Mouse (Mus musculus): ENCODE results near the gene Galnt14.

Galnt14 gene

GRCm38 (mm10) chr17:73568204-73568603 is 142.0 kb downstream of the Galnt14 start:
- DNase-seq = no peak

GRCm38 (mm10) chr17:73561149-73561548 is 149.1 kb downstream of the Galnt14 start:
- DNase-seq = no peak

DNA sequence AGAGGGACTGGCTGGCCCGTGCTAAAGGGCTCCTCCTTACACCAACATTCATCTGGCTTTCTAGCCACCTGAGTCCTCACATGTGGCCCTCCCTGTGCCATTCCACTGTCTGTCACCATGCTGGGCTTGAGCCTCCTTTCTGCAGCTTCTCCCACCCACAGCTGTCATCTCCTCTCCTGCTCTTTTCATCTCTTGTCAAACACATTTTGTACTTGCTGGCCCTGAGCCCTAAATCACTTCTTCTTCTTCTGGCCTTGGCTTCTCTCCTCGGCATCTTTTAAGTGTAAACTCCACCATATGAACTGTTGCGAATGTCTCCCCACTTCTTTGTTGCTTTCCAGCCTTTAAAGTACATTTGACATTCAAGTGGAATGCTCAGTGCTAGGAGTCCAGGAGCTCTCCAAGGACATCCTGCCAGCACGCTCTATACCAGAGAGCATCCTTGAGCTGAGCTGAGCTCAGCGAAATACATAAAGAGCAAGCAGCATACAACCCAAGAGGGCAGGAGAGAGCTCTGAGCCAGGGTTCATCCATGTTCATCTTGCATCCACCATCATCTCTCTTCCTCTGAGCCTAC is 150.0 kb downstream of the Galnt14 start:
- DNase-seq = no peak

- no peak for DNase-seq
Observed at GRCm38 (mm10) chr17:73559498-73559897, 150.8 kb downstream of the Galnt14 start.

GRCm38 (mm10) chr17:73557101-73557500 is 153.2 kb downstream of the Galnt14 start:
- DNase-seq = no peak

DNA sequence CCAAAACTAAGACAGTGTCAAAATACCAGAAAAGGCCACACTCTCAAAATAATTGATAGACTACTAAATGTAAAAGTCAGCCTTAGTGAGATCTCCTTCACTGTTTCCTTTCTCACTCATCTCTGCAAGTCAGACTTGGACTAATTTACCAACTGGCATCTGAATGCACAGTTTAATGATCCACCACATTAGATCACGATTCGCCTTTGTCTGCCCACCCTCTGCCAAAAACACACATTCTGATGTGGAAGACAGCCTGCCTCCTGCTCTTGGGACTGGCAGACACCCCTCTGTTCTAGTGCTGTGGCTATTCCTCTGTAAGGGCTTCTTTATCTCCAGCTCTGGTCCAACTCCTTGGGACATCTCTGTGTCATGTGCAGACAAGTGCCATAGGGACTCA is 153.8 kb downstream of the Galnt14 start:
- DNase-seq = no peak

DNA sequence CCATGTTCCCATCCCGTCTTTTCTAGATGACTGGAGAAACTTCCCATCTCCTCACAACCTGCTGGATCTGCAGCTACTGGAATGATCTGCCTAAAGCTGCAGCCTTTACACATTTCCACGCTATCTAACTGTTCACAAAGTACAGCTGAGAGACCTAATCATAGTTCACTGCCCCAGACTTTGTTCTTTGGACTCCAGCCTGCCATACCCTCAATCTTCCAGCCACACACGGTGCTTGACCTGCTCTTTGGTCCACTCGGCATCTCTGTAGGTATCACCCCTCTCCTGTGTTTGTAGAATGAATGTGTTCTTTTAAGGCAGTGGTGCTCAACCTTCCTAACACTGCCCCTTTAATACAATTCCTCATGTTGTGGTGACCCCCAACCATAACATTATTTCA is 155.6 kb downstream of the Galnt14 start:
- no peak for DNase-seq

DNA sequence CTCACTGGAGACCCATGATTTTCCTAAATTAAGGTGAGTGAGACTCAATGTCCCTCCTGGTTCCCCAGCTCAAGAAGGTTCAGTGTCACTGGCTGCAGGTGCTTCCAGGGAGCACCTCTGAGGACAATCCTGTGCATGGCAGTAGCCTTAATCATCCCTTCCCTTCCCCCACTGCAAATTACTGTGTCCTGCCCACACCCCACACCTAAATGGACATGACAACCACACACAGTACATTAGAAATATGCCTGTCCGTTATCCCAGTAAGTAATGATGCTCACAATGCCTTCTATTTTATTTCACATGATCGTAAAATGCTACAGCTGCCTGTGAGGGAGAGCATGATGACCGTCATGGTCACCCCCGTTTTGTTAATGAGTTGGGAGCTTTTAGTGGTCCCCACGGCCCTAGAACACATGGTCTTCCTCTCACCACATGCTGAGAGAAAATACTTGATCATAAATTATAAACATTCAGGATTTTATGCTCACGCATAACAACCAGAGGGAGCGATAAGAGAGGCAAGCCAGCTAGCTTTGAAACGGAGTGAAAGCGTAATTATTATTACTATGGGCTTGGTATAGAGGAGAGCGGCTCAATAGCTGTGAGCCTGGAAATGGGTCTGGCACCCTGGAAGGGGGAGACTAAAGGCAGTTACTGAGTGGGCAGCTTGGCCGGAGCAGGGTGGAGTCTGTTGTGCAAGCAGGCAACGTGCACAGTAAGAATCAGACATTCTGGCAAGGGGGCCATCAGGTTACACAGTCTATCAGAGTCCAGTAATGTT is 161.3 kb downstream of the Galnt14 start:
- no peak for DNase-seq

DNA sequence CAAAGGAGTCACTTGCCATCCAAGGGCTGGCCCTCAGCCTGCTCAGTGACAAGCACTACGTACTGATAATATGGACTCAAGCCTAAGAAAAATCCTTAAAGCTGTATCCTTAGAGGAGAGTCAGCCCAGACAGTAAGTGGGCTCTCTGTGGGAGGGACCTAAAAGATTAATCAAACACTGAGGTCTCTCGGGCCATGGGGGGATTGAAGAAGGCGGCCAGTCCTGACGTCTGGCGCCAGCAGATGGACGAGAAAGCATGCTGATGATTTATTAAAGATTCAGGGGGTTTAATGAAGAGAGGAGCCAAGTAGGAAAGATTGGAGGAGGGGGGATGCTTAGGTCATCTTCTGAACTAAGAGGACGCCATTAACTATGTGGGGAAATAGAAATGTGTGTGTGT is 162.1 kb downstream of the Galnt14 start:
- no peak for DNase-seq

DNA sequence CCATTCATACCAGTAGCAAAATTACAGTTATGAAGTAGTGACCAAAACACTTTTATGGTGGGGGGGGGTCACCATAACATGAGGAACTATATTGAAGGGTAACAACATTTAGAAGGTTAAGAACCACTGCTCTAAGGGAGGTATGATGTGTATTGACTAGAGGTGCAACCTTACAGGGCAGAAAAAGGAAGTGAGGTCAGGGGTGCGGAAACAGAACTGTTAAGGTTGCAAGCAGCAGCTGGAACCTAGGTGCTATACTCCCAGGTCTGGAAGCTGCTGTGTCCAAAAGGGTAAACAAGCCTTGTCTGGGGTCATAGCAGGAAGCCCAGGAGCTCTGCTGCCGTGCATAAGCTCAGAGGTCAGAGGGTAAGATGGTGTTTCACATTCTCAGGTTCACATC is 162.8 kb downstream of the Galnt14 start:
- DNase-seq = no peak

DNA sequence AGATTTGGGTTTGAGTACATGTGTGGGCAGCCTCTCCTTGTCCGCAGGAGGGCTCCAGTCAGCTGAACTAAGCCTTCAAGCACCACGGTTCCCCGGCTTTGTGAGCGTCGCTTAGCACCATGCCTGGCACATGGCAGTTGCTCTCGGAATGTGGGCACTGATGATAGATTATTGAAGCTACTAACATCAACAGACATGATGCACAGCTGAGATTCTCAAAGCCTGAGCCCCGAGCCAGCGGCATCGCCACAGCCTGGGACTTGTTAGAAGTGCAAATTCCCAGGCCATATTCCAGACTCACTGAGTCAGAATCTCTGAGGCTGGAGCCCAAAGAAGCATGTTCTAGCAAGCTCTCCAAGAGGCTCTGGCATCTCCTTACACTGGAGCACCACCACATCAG is 168.3 kb downstream of the Galnt14 start:
- DNase-seq = peak in 1 of 2 experiments; percentile 1

GRCm38 (mm10) chr17:73541233-73541570 is 169.1 kb downstream of the Galnt14 start:
- DNase-seq = no peak

DNA sequence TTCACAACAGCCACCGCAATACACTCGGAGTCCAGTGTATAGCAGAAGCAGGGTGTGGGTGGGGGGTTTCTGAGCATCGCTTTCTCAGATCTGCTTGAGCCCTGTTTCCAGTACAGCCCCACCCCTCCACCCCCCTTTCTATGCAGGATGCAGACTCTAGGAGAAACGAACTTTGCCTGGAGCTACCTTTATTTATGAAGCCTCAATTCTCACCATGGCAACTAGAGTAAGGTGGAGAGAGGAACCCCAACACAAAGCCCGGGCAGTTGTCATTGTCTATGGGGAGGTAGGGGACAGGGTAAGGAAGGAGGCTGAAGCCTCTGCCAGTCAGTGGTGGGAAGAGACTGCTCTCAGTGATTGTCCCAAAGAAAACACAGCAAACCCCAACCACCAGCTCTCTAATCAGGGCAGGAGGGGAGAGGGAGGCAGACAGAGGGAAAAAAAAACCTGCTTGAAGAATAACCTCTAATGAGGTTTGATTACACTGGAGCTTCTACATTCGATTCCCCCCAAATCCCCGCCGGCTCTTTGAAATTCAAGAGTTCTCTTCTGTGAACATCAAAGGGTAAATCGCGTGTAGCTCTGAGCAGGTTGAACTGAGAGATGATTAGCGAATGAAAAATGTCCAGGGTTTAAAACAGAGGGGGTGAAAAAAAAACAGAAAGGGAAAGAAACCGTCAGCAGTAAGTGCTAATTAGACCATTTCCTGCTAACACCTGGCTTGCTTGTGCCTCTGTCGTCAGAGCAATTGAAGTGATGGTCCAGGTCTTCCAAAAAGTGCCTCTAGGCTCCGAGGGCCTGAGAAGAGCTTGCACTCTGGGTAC is 169.6 kb downstream of the Galnt14 start:
- no peak for DNase-seq

DNA sequence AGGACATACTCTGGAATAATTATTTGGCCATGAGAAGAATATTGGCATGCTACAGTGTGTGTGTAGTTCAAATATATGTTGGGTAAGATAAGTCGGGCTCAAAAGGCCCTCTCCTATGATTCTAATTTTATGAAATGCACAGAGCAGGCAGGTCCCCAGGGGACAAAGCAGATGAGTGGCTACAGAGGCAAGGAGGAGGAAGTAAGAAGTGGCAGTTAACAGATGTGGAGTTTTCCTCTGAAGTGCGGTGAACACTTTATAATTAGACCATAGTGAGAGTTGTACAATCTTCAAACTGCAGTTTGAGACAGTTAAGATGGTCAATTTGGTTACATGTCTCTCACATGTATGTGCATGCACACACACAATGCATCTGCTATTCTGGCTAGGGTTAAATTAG is 178.4 kb downstream of the Galnt14 start:
- no peak for DNase-seq

GRCm38 (mm10) chr17:73522169-73522568 is 188.1 kb downstream of the Galnt14 start:
- no peak for DNase-seq

DNA sequence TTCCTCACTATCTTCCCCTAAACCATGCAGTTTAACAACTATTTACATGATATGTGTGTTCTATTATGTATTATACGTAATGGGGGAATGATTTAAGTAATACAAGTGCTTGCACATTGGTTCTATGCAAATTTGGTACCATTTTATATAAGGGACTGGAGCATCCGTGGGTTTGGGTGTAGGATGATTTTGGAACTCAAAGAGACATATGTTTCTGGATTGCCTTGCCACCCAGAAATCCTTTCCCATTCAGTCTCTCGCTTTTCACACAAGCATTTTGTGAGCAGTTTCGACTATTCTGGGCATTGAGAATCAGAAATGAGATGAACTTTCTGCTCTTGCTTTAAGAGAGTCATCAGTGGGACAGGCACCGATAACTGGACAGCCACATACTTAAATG is 190.9 kb downstream of the Galnt14 start:
- no peak for DNase-seq

GRCm38 (mm10) chr17:73518359-73518758 is 191.9 kb downstream of the Galnt14 start:
- no peak for DNase-seq

GRCm38 (mm10) chr17:73515506-73515905 is 194.7 kb downstream of the Galnt14 start:
- no peak for DNase-seq

DNA sequence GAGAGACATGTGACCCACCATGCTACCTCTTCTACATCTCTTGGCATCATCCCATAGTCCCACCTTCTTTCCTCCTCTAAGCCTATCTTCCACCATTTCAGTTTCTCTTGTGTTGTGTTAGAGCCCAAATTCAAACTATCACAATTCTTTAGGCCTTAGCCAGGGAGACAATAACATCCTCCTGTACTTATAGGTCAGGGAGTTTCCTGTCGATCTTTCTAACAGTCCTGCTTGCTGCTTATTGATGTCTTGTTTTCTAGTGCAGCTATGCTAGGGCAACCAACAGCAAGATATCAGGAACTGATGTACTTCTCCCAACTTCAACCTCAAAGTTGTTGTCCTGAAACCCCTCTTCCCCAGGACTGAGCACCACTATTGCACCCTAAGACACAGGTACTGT is 195.4 kb downstream of the Galnt14 start:
- DNase-seq = no peak

- DNase-seq = no peak
Observed at GRCm38 (mm10) chr17:73514258-73514657, 196.0 kb downstream of the Galnt14 start.

DNA sequence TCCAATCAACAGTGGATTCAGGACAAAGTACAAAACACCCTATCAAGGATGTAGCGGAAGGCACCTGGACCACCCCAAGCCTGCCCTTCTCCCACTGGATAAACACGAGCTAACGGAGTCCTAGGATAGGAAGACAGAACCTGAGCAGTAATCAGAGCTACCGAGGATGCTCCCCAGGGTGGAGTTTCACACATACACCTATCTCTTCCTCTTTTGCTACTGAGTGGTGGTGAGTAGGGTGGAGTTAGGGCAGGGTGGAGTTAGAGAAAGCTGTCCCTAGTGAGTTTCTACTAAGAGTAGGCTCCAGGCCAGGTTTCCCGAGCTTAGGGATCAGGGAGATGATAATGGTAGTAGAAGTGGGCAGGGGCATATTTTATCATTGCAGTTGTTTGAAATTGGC is 197.4 kb downstream of the Galnt14 start:
- no peak for DNase-seq

GRCm38 (mm10) chr17:73507804-73508535 is 202.3 kb downstream of the Galnt14 start:
- DNase-seq = no peak

- DNase-seq = no peak
Observed at GRCm38 (mm10) chr17:73504111-73504510, 206.1 kb downstream of the Galnt14 start.

All from cerebellum, adult 18-20 months (tissue).